Mouse (Mus musculus): ENCODE data around the gene Nodal. TPM values are rescaled to one million over a fixed set of nuclear protein-coding genes. Genes with fewer than 3 reads are reported as not detected.
"Not testable (repeated sequence)": the region's sequence is repeated elsewhere in the genome, so short reads cannot be mapped to it uniquely, and the experiment has no call there.

Nodal gene
- polyA plus RNA-seq, 1 experiment: 0.05 TPM

GRCm38 (mm10) chr10:61447581-61448353 is 30.0 kb downstream of the Nodal start:
- H3K27me3 ChIP-seq (ENCODE audit: control insufficient read depth, insufficient read depth, low read length): no peaks in the 10 kb centered on the region
- no peak overlapping the region for H3K27ac ChIP-seq (ENCODE audit: control insufficient read depth, insufficient read depth, low read length)
- no peak overlapping the region for H3K4me3 ChIP-seq (ENCODE audit: control insufficient read depth, insufficient read depth, low read length)
- no peak for DNase-seq
- H3K36me3 ChIP-seq (ENCODE audit: control insufficient read depth, insufficient read depth, low read length): no peaks in the 10 kb centered on the region
- WGBS: 85% methylated on average over 10 of the region's 10 CpGs
- peaks cover 21% of the 10 kb centered on the region for H3K4me1 ChIP-seq (replicated peaks; ENCODE audit: control insufficient read depth, insufficient read depth, low read length)
- TF ChIP-seq POLR2A (IDR thresholded peaks at IDR 0.05; ENCODE audit: control insufficient read depth, extremely low read depth, insufficient read depth, low read length, poor library complexity) (no peak), CTCF (IDR thresholded peaks at IDR 0.05; ENCODE audit: borderline replicate concordance, control insufficient read depth, extremely low read depth, insufficient read depth, low read length, poor library complexity) (no peak)

GRCm38 (mm10) chr10:61448834-61449233 is 31.1 kb downstream of the Nodal start:
- no peak for DNase-seq
- no peak for TF ChIP-seq POLR2A (IDR thresholded peaks at IDR 0.05; ENCODE audit: control insufficient read depth, extremely low read depth, insufficient read depth, low read length, poor library complexity)
- no peak for TF ChIP-seq CTCF (IDR thresholded peaks at IDR 0.05; ENCODE audit: borderline replicate concordance, control insufficient read depth, extremely low read depth, insufficient read depth, low read length, poor library complexity)
- H3K4me1 ChIP-seq (replicated peaks; ENCODE audit: control insufficient read depth, insufficient read depth, low read length): peaks cover 21% of the 10 kb centered on the region
- H3K36me3 ChIP-seq (ENCODE audit: control insufficient read depth, insufficient read depth, low read length): no peaks in the 10 kb centered on the region
- H3K27ac ChIP-seq (ENCODE audit: control insufficient read depth, insufficient read depth, low read length): no peak overlapping the region
- WGBS: 72% methylated on average over 3 of the region's 3 CpGs
- H3K4me3 ChIP-seq (ENCODE audit: control insufficient read depth, insufficient read depth, low read length): no peak overlapping the region
- no peaks in the 10 kb centered on the region for H3K27me3 ChIP-seq (ENCODE audit: control insufficient read depth, insufficient read depth, low read length)

- no peak for TF ChIP-seq CTCF (IDR thresholded peaks at IDR 0.05; ENCODE audit: borderline replicate concordance, control insufficient read depth, extremely low read depth, insufficient read depth, low read length, poor library complexity)
- no peak for TF ChIP-seq POLR2A (IDR thresholded peaks at IDR 0.05; ENCODE audit: control insufficient read depth, extremely low read depth, insufficient read depth, low read length, poor library complexity)
- WGBS: under 1% methylated on average over 8 of the region's 8 CpGs
- Histone ChIP-seq H3K4me1 (replicated peaks; ENCODE audit: control insufficient read depth, insufficient read depth, low read length) (peaks cover 18% of the 10 kb centered on the region), H3K27ac (ENCODE audit: control insufficient read depth, insufficient read depth, low read length) (peak overlapping the region; percentile 81), H3K27me3 (ENCODE audit: control insufficient read depth, insufficient read depth, low read length) (no peaks in the 10 kb centered on the region), H3K4me3 (ENCODE audit: control insufficient read depth, insufficient read depth, low read length) (peak overlapping the region; percentile 92), H3K36me3 (ENCODE audit: control insufficient read depth, insufficient read depth, low read length) (no peaks in the 10 kb centered on the region)
- DNase-seq: peak; percentile 48
Observed at GRCm38 (mm10) chr10:61451463-61451930, 33.7 kb downstream of the Nodal start.

- Histone ChIP-seq H3K27ac (ENCODE audit: control insufficient read depth, insufficient read depth, low read length) (peak overlapping the region; percentile 81), H3K4me1 (replicated peaks; ENCODE audit: control insufficient read depth, insufficient read depth, low read length) (peaks cover 18% of the 10 kb centered on the region), H3K36me3 (ENCODE audit: control insufficient read depth, insufficient read depth, low read length) (no peaks in the 10 kb centered on the region), H3K27me3 (ENCODE audit: control insufficient read depth, insufficient read depth, low read length) (no peaks in the 10 kb centered on the region), H3K4me3 (ENCODE audit: control insufficient read depth, insufficient read depth, low read length) (peak overlapping the region; percentile 92)
- under 1% methylated on average over 62 of the region's 62 CpGs for WGBS
- TF ChIP-seq POLR2A (IDR thresholded peaks at IDR 0.05; ENCODE audit: control insufficient read depth, extremely low read depth, insufficient read depth, low read length, poor library complexity): no peak
- no peak for TF ChIP-seq CTCF (IDR thresholded peaks at IDR 0.05; ENCODE audit: borderline replicate concordance, control insufficient read depth, extremely low read depth, insufficient read depth, low read length, poor library complexity)
- DNase-seq: peak; percentile 51
Observed at GRCm38 (mm10) chr10:61451931-61452617, 34.3 kb downstream of the Nodal start.

- peak within 1 kb of the TSS; percentile 92 for H3K4me3 ChIP-seq (ENCODE audit: control insufficient read depth, insufficient read depth, low read length)
- H3K36me3 ChIP-seq (ENCODE audit: control insufficient read depth, insufficient read depth, low read length): no peaks in the 10 kb centered on the region
- peak within 1 kb of the TSS; percentile 81 for H3K27ac ChIP-seq (ENCODE audit: control insufficient read depth, insufficient read depth, low read length)
- H3K27me3 ChIP-seq (ENCODE audit: control insufficient read depth, insufficient read depth, low read length): no peaks in the 10 kb centered on the region
- TF ChIP-seq CTCF (IDR thresholded peaks at IDR 0.05; ENCODE audit: borderline replicate concordance, control insufficient read depth, extremely low read depth, insufficient read depth, low read length, poor library complexity) (no peak), POLR2A (IDR thresholded peaks at IDR 0.05; ENCODE audit: control insufficient read depth, extremely low read depth, insufficient read depth, low read length, poor library complexity) (peak; percentile 98)
- WGBS: under 1% methylated on average over 36 of the region's 36 CpGs
- H3K4me1 ChIP-seq (replicated peaks; ENCODE audit: control insufficient read depth, insufficient read depth, low read length): peaks cover 18% of the 10 kb centered on the region
- peak; percentile 99 for DNase-seq
Observed at GRCm38 (mm10) chr10:61452645-61453044, 34.9 kb downstream of the Nodal start, which contains the start of gene Eif4ebp2. Eif4ebp2 (minus strand) TSS chr10:61452661.

- not testable (repeated sequence) for H3K4me3 ChIP-seq (ENCODE audit: control insufficient read depth, insufficient read depth, low read length); H3K27me3 ChIP-seq (ENCODE audit: control insufficient read depth, insufficient read depth, low read length); H3K36me3 ChIP-seq (ENCODE audit: control insufficient read depth, insufficient read depth, low read length); DNase-seq; H3K27ac ChIP-seq (ENCODE audit: control insufficient read depth, insufficient read depth, low read length)
- H3K4me1 ChIP-seq (replicated peaks; ENCODE audit: control insufficient read depth, insufficient read depth, low read length): peaks cover 15% of the 10 kb centered on the region
- WGBS: 57% methylated on average over 3 of the region's 3 CpGs
Observed at GRCm38 (mm10) chr10:61453171-61453570, 35.4 kb downstream of the Nodal start.

All from thymus, adult 2 months (tissue).